ENCODE assay signal across 8 mouse cellular contexts in genomic region chr2:181663298-181663630, GRCm38 (mm10). TPM values are rescaled to one million over a fixed set of nuclear protein-coding genes. Genes with fewer than 3 reads are reported as not detected.
DNase-seq lines count a peak whose midpoint lies in the region; ATAC-seq lines count a peak whose summit lies in the region.

No protein-coding gene starts in this region.

- peak overlapping the region; percentile 14; the same call in 1 of the 2 replicates for H3K27ac ChIP-seq in neural tube, embryonic 13.5 days (replicated peaks)
- no peak overlapping the region for H3K27ac ChIP-seq in neural tube, embryonic 15.5 days (replicated peaks)
- H3K27ac ChIP-seq in heart, embryonic 14.5 days (replicated peaks in 1 of 2; ENCODE audit: control insufficient read depth in 1 of 2, insufficient read depth in 1 of 2, low read depth in 2 of 2, low read length in 2 of 2): peak overlapping the region; percentile 84 to 86
- peak overlapping the region; percentile 66 for H3K27ac ChIP-seq in limb, embryonic 10.5 days

- H3K4me3 ChIP-seq in neural tube, embryonic 13.5 days: no peak overlapping the region
- H3K4me3 ChIP-seq in neural tube, embryonic 15.5 days (replicated peaks): no peak overlapping the region
- no peak overlapping the region for H3K4me3 ChIP-seq in heart, embryonic 14.5 days (ENCODE audit: control insufficient read depth in 1 of 2, insufficient read depth in 1 of 2, low read depth in 1 of 2, low read length in 2 of 2)
- no peak overlapping the region for H3K4me3 ChIP-seq in limb, embryonic 10.5 days

- H3K9ac ChIP-seq in neural tube, embryonic 13.5 days: no peak overlapping the region
- H3K9ac ChIP-seq in neural tube, embryonic 15.5 days (replicated peaks): no peak overlapping the region
- H3K9ac ChIP-seq in heart, embryonic 14.5 days (ENCODE audit: low read length): no peak overlapping the region

- intact Hi-C loops in left cerebral cortex, postnatal 4 days (cut with DNase I): no loop called here

- no peak overlapping the region for H3K4me2 ChIP-seq in neural tube, embryonic 13.5 days
- H3K4me2 ChIP-seq in neural tube, embryonic 15.5 days: no peak overlapping the region
- H3K4me2 ChIP-seq in heart, embryonic 14.5 days (ENCODE audit: low read length): no peak overlapping the region

- no peak for DNase-seq in limb, embryonic 10.5 days (ENCODE audit: low spot score)
- DNase-seq in lung, postnatal 4 days: peak; percentile 75 to 89
- DNase-seq in left cerebral cortex, postnatal 4 days: no peak
- DNase-seq in cerebellum, adult 11 months: no peak
- no peak for DNase-seq in right cerebral cortex, postnatal 4 days

- H3K4me1 ChIP-seq in neural tube, embryonic 13.5 days (replicated peaks): peaks cover 8% of the 10 kb centered on the region
- peaks cover 5% of the 10 kb centered on the region; the same call in 1 of the 2 replicates for H3K4me1 ChIP-seq in neural tube, embryonic 15.5 days
- peaks cover 5% of the 10 kb centered on the region in 2 experiments; a peak in 2 of 4 replicates for H3K4me1 ChIP-seq in heart, embryonic 14.5 days (ENCODE audit: control insufficient read depth in 2 of 2, insufficient read depth in 2 of 2, low read length in 2 of 2)
- peaks cover 50% of the 10 kb centered on the region for H3K4me1 ChIP-seq in limb, embryonic 10.5 days

- H3K36me3 ChIP-seq in neural tube, embryonic 13.5 days: 0 out of 2 replicates have a peak, but pooled peaks cover 4% of the 10 kb centered on the region
- H3K36me3 ChIP-seq in neural tube, embryonic 15.5 days: no peaks in the 10 kb centered on the region
- no peaks in the 10 kb centered on the region for H3K36me3 ChIP-seq in heart, embryonic 14.5 days (ENCODE audit: control insufficient read depth, insufficient read depth, low read length)
- H3K36me3 ChIP-seq in limb, embryonic 10.5 days: peaks cover 7% of the 10 kb centered on the region; the same call in 1 of the 2 replicates

- ATAC-seq in neural tube, embryonic 13.5 days (ENCODE audit: low read depth): no peak
- no peak for ATAC-seq in neural tube, embryonic 15.5 days (ENCODE audit: low FRiP score)
- peak; percentile 53 for ATAC-seq in heart, embryonic 14.5 days (ENCODE audit: insufficient number of reproducible peaks, insufficient read depth, low FRiP score, low read depth)

- 40% methylated on average over 4 of the region's 4 CpGs for WGBS in neural tube, embryonic 13.5 days
- WGBS in neural tube, embryonic 15.5 days: 42% methylated on average over 4 of the region's 4 CpGs
- WGBS in heart, embryonic 14.5 days: 14% methylated on average over 4 of the region's 4 CpGs
- WGBS in limb, embryonic 10.5 days: 22% methylated on average over 4 of the region's 4 CpGs

- H3K9me3 ChIP-seq in neural tube, embryonic 13.5 days: no peaks in the 10 kb centered on the region
- no peaks in the 10 kb centered on the region for H3K9me3 ChIP-seq in neural tube, embryonic 15.5 days (replicated peaks)
- H3K9me3 ChIP-seq in heart, embryonic 14.5 days (ENCODE audit: control insufficient read depth, low read length): no peaks in the 10 kb centered on the region
- H3K9me3 ChIP-seq in limb, embryonic 10.5 days (replicated peaks): no peaks in the 10 kb centered on the region

- H3K27me3 ChIP-seq in neural tube, embryonic 13.5 days: peaks cover 10% of the 10 kb centered on the region
- H3K27me3 ChIP-seq in neural tube, embryonic 15.5 days (replicated peaks): peaks cover 7% of the 10 kb centered on the region; the same call in 1 of the 2 replicates
- H3K27me3 ChIP-seq in heart, embryonic 14.5 days (ENCODE audit: control insufficient read depth, insufficient read depth, low read length): 0 out of 2 replicates have a peak, but pooled peaks cover under 1% of the 10 kb centered on the region
- peaks cover 15% of the 10 kb centered on the region for H3K27me3 ChIP-seq in limb, embryonic 10.5 days (ENCODE audit: low read depth, poor library complexity, severe bottlenecking)

RNA-seq across cellular contexts. Expression of gene Gm29797, which starts 6.4 kb away (rescaled TPM):
- polyA plus RNA-seq in neural tube, embryonic 13.5 days (2015; fragmentation: Nextera tagmentation; extraction: Ambion mirVana): not detected in 2 replicates
- 0.20 and 1.3 TPM in 2 replicates for polyA plus RNA-seq in neural tube, embryonic 15.5 days (2015; fragmentation: Nextera tagmentation; extraction: Ambion mirVana)
- polyA plus RNA-seq in heart, embryonic 14.5 days (2014; fragmentation: Nextera tagmentation; extraction: Ambion mirVana): not detected in 2 replicates
- polyA plus RNA-seq in limb, embryonic 10.5 days (2016; fragmentation: Nextera tagmentation; extraction: Ambion mirVana): 0.39 TPM in 1 of 2 replicates, not detected in the other
- under 1 TPM; 0.50 to 0.54 TPM for total RNA-seq in left cerebral cortex, postnatal 4 days (2021)

RNA-seq across cellular contexts. Expression of gene Sox18, which starts 8.2 kb away (rescaled TPM):
- polyA plus RNA-seq in neural tube, embryonic 13.5 days (2015; fragmentation: Nextera tagmentation; extraction: Ambion mirVana): 18.9 and 22.2 TPM in 2 replicates
- 21.0 and 21.6 TPM in 2 replicates for polyA plus RNA-seq in neural tube, embryonic 15.5 days (2015; fragmentation: Nextera tagmentation; extraction: Ambion mirVana)
- polyA plus RNA-seq in heart, embryonic 14.5 days (2014; fragmentation: Nextera tagmentation; extraction: Ambion mirVana): 44.1 and 49.2 TPM in 2 replicates
- 25.9 and 27.9 TPM in 2 replicates for polyA plus RNA-seq in limb, embryonic 10.5 days (2016; fragmentation: Nextera tagmentation; extraction: Ambion mirVana)
- total RNA-seq in left cerebral cortex, postnatal 4 days (2021): 10 to 100 TPM; 13.4 to 13.5 TPM

RNA-seq across cellular contexts. Expression of gene Tcea2, which starts 16.8 kb away (rescaled TPM):
- 33.9 and 37.8 TPM in 2 replicates for polyA plus RNA-seq in neural tube, embryonic 13.5 days (2015; fragmentation: Nextera tagmentation; extraction: Ambion mirVana)
- polyA plus RNA-seq in neural tube, embryonic 15.5 days (2015; fragmentation: Nextera tagmentation; extraction: Ambion mirVana): 43.2 and 44.9 TPM in 2 replicates
- polyA plus RNA-seq in heart, embryonic 14.5 days (2014; fragmentation: Nextera tagmentation; extraction: Ambion mirVana): 20.5 and 21.8 TPM in 2 replicates
- polyA plus RNA-seq in limb, embryonic 10.5 days (2016; fragmentation: Nextera tagmentation; extraction: Ambion mirVana): 16.5 and 25.8 TPM in 2 replicates
- total RNA-seq in left cerebral cortex, postnatal 4 days (2021): 10 to 100 TPM; 57.8 to 62.4 TPM

RNA-seq across cellular contexts. Expression of gene Rgs19, which starts 30.5 kb away (rescaled TPM):
- 42.7 and 49.2 TPM in 2 replicates for polyA plus RNA-seq in neural tube, embryonic 13.5 days (2015; fragmentation: Nextera tagmentation; extraction: Ambion mirVana)
- polyA plus RNA-seq in neural tube, embryonic 15.5 days (2015; fragmentation: Nextera tagmentation; extraction: Ambion mirVana): 66.4 and 68.1 TPM in 2 replicates
- 42.8 and 44.2 TPM in 2 replicates for polyA plus RNA-seq in heart, embryonic 14.5 days (2014; fragmentation: Nextera tagmentation; extraction: Ambion mirVana)
- 94.3 and 96.4 TPM in 2 replicates for polyA plus RNA-seq in limb, embryonic 10.5 days (2016; fragmentation: Nextera tagmentation; extraction: Ambion mirVana)
- 10 to 100 TPM; 39.0 to 49.4 TPM for total RNA-seq in left cerebral cortex, postnatal 4 days (2021)

RNA-seq across cellular contexts. Expression of gene Lkaaear1, which starts 35.0 kb away (rescaled TPM):
- polyA plus RNA-seq in neural tube, embryonic 13.5 days (2015; fragmentation: Nextera tagmentation; extraction: Ambion mirVana): not detected in 2 replicates
- polyA plus RNA-seq in neural tube, embryonic 15.5 days (2015; fragmentation: Nextera tagmentation; extraction: Ambion mirVana): not detected in 2 replicates
- not detected in 2 replicates for polyA plus RNA-seq in heart, embryonic 14.5 days (2014; fragmentation: Nextera tagmentation; extraction: Ambion mirVana)
- polyA plus RNA-seq in limb, embryonic 10.5 days (2016; fragmentation: Nextera tagmentation; extraction: Ambion mirVana): not detected in 2 replicates
- total RNA-seq in left cerebral cortex, postnatal 4 days (2021): not detected

Comparison
In these comparisons a context has a peak if more than half of its experiments do, and no peak if none do; other contexts are left out.
1. DNase-seq: peak in lung, postnatal 4 days (2 of 2); none in limb, embryonic 10.5 days (single experiment), left cerebral cortex, postnatal 4 days (single experiment), cerebellum, adult 11 months (single experiment) and right cerebral cortex, postnatal 4 days (single experiment).